Mouse (Mus musculus): ENCODE results near the gene Eaf2.

DNA sequence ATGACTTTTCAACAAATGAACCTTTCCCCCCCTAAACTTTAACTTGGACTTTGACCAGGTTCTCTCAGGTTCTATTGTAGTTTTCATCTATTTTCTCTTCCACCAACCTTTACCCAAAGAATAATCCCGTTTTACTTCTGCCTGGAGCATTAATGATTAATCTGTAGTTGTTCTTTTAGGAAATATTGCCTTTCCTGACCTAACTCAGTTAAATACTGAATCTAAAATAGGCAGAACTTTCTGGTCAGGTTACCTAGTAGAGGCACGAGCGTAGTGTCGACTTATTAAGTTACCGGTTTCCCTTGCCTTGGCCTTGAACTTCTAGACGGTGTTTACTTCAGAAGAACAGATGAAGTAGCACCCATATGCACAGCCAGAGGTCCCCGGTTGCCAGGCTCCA is 88.3 kb downstream of the Eaf2 start:
- TF ChIP-seq CTCF (IDR thresholded peaks at IDR 0.05; ENCODE audit: low read depth), result no peak
- no peak for TF ChIP-seq EP300 (IDR thresholded peaks at IDR 0.05; ENCODE audit: low read depth)

All from liver, embryonic 14.5 days (tissue).